Comparison of ENCODE assay signal across 10 mouse cellular contexts in genomic region chr6:52208868-52209684, GRCm38 (mm10). TPM values are rescaled to one million over a fixed set of nuclear protein-coding genes. Genes with fewer than 3 reads are reported as not detected.
A peak's percentile ranks its signal among the peaks of the same experiment; 100 is the strongest.
DNase-seq lines count a peak whose midpoint lies in the region; ATAC-seq and TF ChIP-seq lines count a peak whose summit lies in the region.
"Had no signal": no experiment of that assay in that cellular context is flagged by ENCODE, and none has a peak within 500 bp of the region (broad histone marks: within the 10 kb centered on the region; RNA-seq: fewer than 3 reads in every experiment).

No protein-coding gene starts in this region.

- H3K36me3 ChIP-seq in midbrain, embryonic 11.5 days (ENCODE audit: control insufficient read depth, insufficient read depth, low read length), result no peaks in the 10 kb centered on the region
- no peaks in the 10 kb centered on the region for H3K36me3 ChIP-seq in midbrain, postnatal 0 days (ENCODE audit: insufficient read depth, low read length)
- H3K36me3 ChIP-seq in hindbrain, embryonic 11.5 days (ENCODE audit: control insufficient read depth, insufficient read depth, low read length), result no peaks in the 10 kb centered on the region
- H3K36me3 ChIP-seq in limb, embryonic 13.5 days, result peaks cover 15% of the 10 kb centered on the region
- H3K36me3 ChIP-seq in stomach, embryonic 16.5 days (ENCODE audit: control insufficient read depth, insufficient read depth, low read length), result no peaks in the 10 kb centered on the region
- H3K36me3 ChIP-seq: embryonic facial prominence, embryonic 12.5 days had no signal

- no peaks in the 10 kb centered on the region for H3K9me3 ChIP-seq in midbrain, embryonic 11.5 days (ENCODE audit: control insufficient read depth, low read length)
- H3K9me3 ChIP-seq in midbrain, postnatal 0 days (ENCODE audit: low read length), result no peaks in the 10 kb centered on the region
- H3K9me3 ChIP-seq in hindbrain, embryonic 11.5 days (ENCODE audit: control insufficient read depth, low read length), result no peaks in the 10 kb centered on the region
- no peaks in the 10 kb centered on the region for H3K9me3 ChIP-seq in limb, embryonic 13.5 days
- no peaks in the 10 kb centered on the region for H3K9me3 ChIP-seq in stomach, embryonic 16.5 days (replicated peaks; ENCODE audit: control insufficient read depth, low read length)
- H3K9me3 ChIP-seq: embryonic facial prominence, embryonic 12.5 days had no signal

- H3K4me2 ChIP-seq in midbrain, embryonic 11.5 days, result no peak overlapping the region
- H3K4me2 ChIP-seq in midbrain, postnatal 0 days (ENCODE audit: low read depth, low read length, poor library complexity, severe bottlenecking), result no peak overlapping the region
- H3K4me2 ChIP-seq in hindbrain, embryonic 11.5 days (replicated peaks; ENCODE audit: low read depth, low read length), result peak overlapping the region; percentile 23; the same call in 1 of the 2 replicates
- peak overlapping the region; percentile 90 for H3K4me2 ChIP-seq in limb, embryonic 13.5 days (replicated peaks)
- peak overlapping the region; percentile 84 for H3K4me2 ChIP-seq in stomach, embryonic 16.5 days (ENCODE audit: low read depth, low read length)
- H3K4me2 ChIP-seq: embryonic facial prominence, embryonic 12.5 days had no signal

- no peak overlapping the region for H3K27ac ChIP-seq in midbrain, embryonic 11.5 days (ENCODE audit: low read depth, low read length)
- H3K27ac ChIP-seq in midbrain, postnatal 0 days (ENCODE audit: low read depth, low read length), result no peak overlapping the region
- no peak overlapping the region for H3K27ac ChIP-seq in hindbrain, embryonic 11.5 days (ENCODE audit: low read depth, low read length)
- H3K27ac ChIP-seq in limb, embryonic 13.5 days, result peak overlapping the region; percentile 6; the same call in 1 of the 2 replicates
- H3K27ac ChIP-seq in stomach, embryonic 16.5 days (ENCODE audit: low read length), result peak overlapping the region; percentile 64
- no peak overlapping the region for H3K27ac ChIP-seq in layer of hippocampus, adult 2 months
- H3K27ac ChIP-seq: embryonic facial prominence, embryonic 12.5 days had no signal

- peak; percentile 94 for DNase-seq in midbrain, embryonic 11.5 days (ENCODE audit: low spot score, missing footprints)
- no peak for DNase-seq in midbrain, postnatal 0 days (ENCODE audit: low spot score)
- DNase-seq in hindbrain, embryonic 11.5 days (ENCODE audit: low spot score), result peak; percentile 55
- DNase-seq in thymus, adult 18-20 months, result no peak
- DNase-seq in layer of hippocampus, adult 2 months (ENCODE audit: low spot score in 2 of 2), result no peak
- no peak for DNase-seq in frontal cortex, postnatal 25 days (ENCODE audit: low spot score in 2 of 2)

- ATAC-seq in midbrain, embryonic 11.5 days (ENCODE audit: low FRiP score), result no peak
- no peak for ATAC-seq in midbrain, postnatal 0 days (ENCODE audit: low FRiP score)
- ATAC-seq in hindbrain, embryonic 11.5 days (ENCODE audit: low FRiP score), result no peak
- ATAC-seq in limb, embryonic 13.5 days (ENCODE audit: low FRiP score, low read depth), result no peak
- ATAC-seq in stomach, embryonic 16.5 days (ENCODE audit: insufficient read depth, low FRiP score), result no peak

- H3K9ac ChIP-seq in midbrain, embryonic 11.5 days (ENCODE audit: low read length), result no peak overlapping the region
- no peak overlapping the region for H3K9ac ChIP-seq in midbrain, postnatal 0 days (replicated peaks; ENCODE audit: low read length, poor library complexity, severe bottlenecking)
- H3K9ac ChIP-seq in hindbrain, embryonic 11.5 days (ENCODE audit: low read depth, low read length), result no peak overlapping the region
- peak overlapping the region; percentile 63 for H3K9ac ChIP-seq in limb, embryonic 13.5 days
- H3K9ac ChIP-seq in stomach, embryonic 16.5 days (ENCODE audit: low read length), result peak overlapping the region; percentile 70
- H3K9ac ChIP-seq: embryonic facial prominence, embryonic 12.5 days had no signal

- H3K4me3 ChIP-seq in midbrain, embryonic 11.5 days (ENCODE audit: low read depth, low read length), result no peak overlapping the region
- no peak overlapping the region for H3K4me3 ChIP-seq in midbrain, postnatal 0 days (ENCODE audit: low read depth, low read length)
- H3K4me3 ChIP-seq in hindbrain, embryonic 11.5 days (ENCODE audit: low read depth, low read length), result no peak overlapping the region; the same call in 1 of the 2 replicates
- peak overlapping the region; percentile 78 for H3K4me3 ChIP-seq in limb, embryonic 13.5 days
- peak overlapping the region; percentile 46 for H3K4me3 ChIP-seq in stomach, embryonic 16.5 days (replicated peaks; ENCODE audit: low read length)
- H3K4me3 ChIP-seq in layer of hippocampus, adult 2 months, result no peak overlapping the region
- H3K4me3 ChIP-seq: embryonic facial prominence, embryonic 12.5 days had no signal

- H3K4me1 ChIP-seq in midbrain, embryonic 11.5 days (ENCODE audit: control insufficient read depth, insufficient read depth, low read length), result peaks cover 4% of the 10 kb centered on the region
- no peaks in the 10 kb centered on the region for H3K4me1 ChIP-seq in midbrain, postnatal 0 days (ENCODE audit: insufficient read depth, low read length)
- H3K4me1 ChIP-seq in hindbrain, embryonic 11.5 days (replicated peaks; ENCODE audit: control insufficient read depth, insufficient read depth, low read length), result peaks cover 4% of the 10 kb centered on the region; the same call in 1 of the 2 replicates
- H3K4me1 ChIP-seq in limb, embryonic 13.5 days, result peaks cover 81% of the 10 kb centered on the region
- H3K4me1 ChIP-seq in stomach, embryonic 16.5 days (ENCODE audit: control insufficient read depth, insufficient read depth, low read length), result peaks cover 4% of the 10 kb centered on the region; the same call in 1 of the 2 replicates

- 2% methylated on average over 18 of the region's 18 CpGs for WGBS in midbrain, embryonic 11.5 days
- 3% methylated on average over 18 of the region's 18 CpGs for WGBS in midbrain, postnatal 0 days
- whole genome bisulfite sequencing in hindbrain, embryonic 11.5 days, result 2% methylated on average over 17 of the region's 18 CpGs
- WGBS in limb, embryonic 13.5 days, result 7% methylated on average over 18 of the region's 18 CpGs
- 19% methylated on average over 18 of the region's 18 CpGs for WGBS in stomach, embryonic 16.5 days

- H3K27me3 ChIP-seq in midbrain, embryonic 11.5 days (ENCODE audit: control insufficient read depth, insufficient read depth, low read length), result peaks cover 100% of the 10 kb centered on the region
- H3K27me3 ChIP-seq in midbrain, postnatal 0 days (ENCODE audit: insufficient read depth, low read length), result peaks cover 96% of the 10 kb centered on the region
- H3K27me3 ChIP-seq in hindbrain, embryonic 11.5 days (ENCODE audit: control insufficient read depth, insufficient read depth, low read length), result peaks cover 93% of the 10 kb centered on the region
- peaks cover 35% of the 10 kb centered on the region for H3K27me3 ChIP-seq in limb, embryonic 13.5 days
- peaks cover 65% of the 10 kb centered on the region for H3K27me3 ChIP-seq in stomach, embryonic 16.5 days (ENCODE audit: control insufficient read depth, insufficient read depth, low read length)

- TF ChIP-seq CTCF in midbrain, postnatal 0 days (IDR thresholded peaks at IDR 0.05), result no peak
- TF ChIP-seq CTCF in layer of hippocampus, adult 2 months (conservative IDR thresholded peaks at IDR 0.05), result no peak

RNA-seq across cellular contexts. Expression of gene Hoxa6, which starts 0.6 kb away (rescaled TPM):
- not detected in 2 replicates for polyA plus RNA-seq in midbrain, embryonic 11.5 days (2014; fragmentation: Nextera tagmentation; extraction: Ambion mirVana)
- total RNA-seq in midbrain, postnatal 0 days (2014; rRNA removed), result not detected in 2 replicates
- polyA plus RNA-seq in midbrain, postnatal 0 days (2015; fragmentation: Nextera tagmentation; extraction: Ambion mirVana), result not detected in 2 replicates
- 2.1 and 11.6 TPM in 2 replicates for polyA plus RNA-seq in hindbrain, embryonic 11.5 days (2014; fragmentation: Nextera tagmentation; extraction: Ambion mirVana)
- 0.97 and 1.2 TPM in 2 replicates for polyA plus RNA-seq in limb, embryonic 13.5 days (2015; fragmentation: Nextera tagmentation; extraction: Ambion mirVana)
- 1.3 and 1.4 TPM in 2 replicates for polyA plus RNA-seq in stomach, embryonic 16.5 days (2015; fragmentation: Nextera tagmentation; extraction: Ambion mirVana)
- total RNA-seq in layer of hippocampus, adult 2 months (2021), result not detected
- total RNA-seq: left cerebral cortex, postnatal 36 days had no signal
- polyA plus RNA-seq: embryonic facial prominence, embryonic 12.5 days had no signal

RNA-seq across cellular contexts. Expression of gene Hoxa3, which starts 4.1 kb away (rescaled TPM):
- polyA plus RNA-seq in midbrain, embryonic 11.5 days (2014; fragmentation: Nextera tagmentation; extraction: Ambion mirVana), result 0.11 TPM in 1 of 2 replicates, not detected in the other
- total RNA-seq in midbrain, postnatal 0 days (2014; rRNA removed), result 1.6 TPM in 1 of 2 replicates, not detected in the other
- polyA plus RNA-seq in midbrain, postnatal 0 days (2015; fragmentation: Nextera tagmentation; extraction: Ambion mirVana), result not detected in 2 replicates
- 13.3 and 14.2 TPM in 2 replicates for polyA plus RNA-seq in hindbrain, embryonic 11.5 days (2014; fragmentation: Nextera tagmentation; extraction: Ambion mirVana)
- polyA plus RNA-seq in limb, embryonic 13.5 days (2015; fragmentation: Nextera tagmentation; extraction: Ambion mirVana), result 5.9 and 6.3 TPM in 2 replicates
- 6.0 and 7.4 TPM in 2 replicates for polyA plus RNA-seq in stomach, embryonic 16.5 days (2015; fragmentation: Nextera tagmentation; extraction: Ambion mirVana)
- not detected for total RNA-seq in layer of hippocampus, adult 2 months (2021)
- total RNA-seq: left cerebral cortex, postnatal 36 days had no signal

RNA-seq across cellular contexts. Expression of gene Gm28308, which starts 4.1 kb away (rescaled TPM):
- not detected in 2 replicates for polyA plus RNA-seq in midbrain, embryonic 11.5 days (2014; fragmentation: Nextera tagmentation; extraction: Ambion mirVana)
- total RNA-seq in midbrain, postnatal 0 days (2014; rRNA removed), result not detected in 2 replicates
- not detected in 2 replicates for polyA plus RNA-seq in midbrain, postnatal 0 days (2015; fragmentation: Nextera tagmentation; extraction: Ambion mirVana)
- not detected in 2 replicates for polyA plus RNA-seq in hindbrain, embryonic 11.5 days (2014; fragmentation: Nextera tagmentation; extraction: Ambion mirVana)
- polyA plus RNA-seq in limb, embryonic 13.5 days (2015; fragmentation: Nextera tagmentation; extraction: Ambion mirVana), result 0.29 TPM in 1 of 2 replicates, not detected in the other
- polyA plus RNA-seq in stomach, embryonic 16.5 days (2015; fragmentation: Nextera tagmentation; extraction: Ambion mirVana), result not detected in 2 replicates
- not detected for total RNA-seq in layer of hippocampus, adult 2 months (2021)
- total RNA-seq: left cerebral cortex, postnatal 36 days had no signal
- polyA plus RNA-seq: embryonic facial prominence, embryonic 12.5 days had no signal

RNA-seq across cellular contexts. Expression of gene Hoxa5, which starts 4.7 kb away (rescaled TPM):
- not detected in 2 replicates for polyA plus RNA-seq in midbrain, embryonic 11.5 days (2014; fragmentation: Nextera tagmentation; extraction: Ambion mirVana)
- 10.4 TPM in 1 of 2 replicates, not detected in the other for total RNA-seq in midbrain, postnatal 0 days (2014; rRNA removed)
- polyA plus RNA-seq in midbrain, postnatal 0 days (2015; fragmentation: Nextera tagmentation; extraction: Ambion mirVana), result not detected in 2 replicates
- 23.8 and 39.3 TPM in 2 replicates for polyA plus RNA-seq in hindbrain, embryonic 11.5 days (2014; fragmentation: Nextera tagmentation; extraction: Ambion mirVana)
- polyA plus RNA-seq in limb, embryonic 13.5 days (2015; fragmentation: Nextera tagmentation; extraction: Ambion mirVana), result 4.8 and 5.3 TPM in 2 replicates
- polyA plus RNA-seq in stomach, embryonic 16.5 days (2015; fragmentation: Nextera tagmentation; extraction: Ambion mirVana), result 8.8 and 11.0 TPM in 2 replicates
- not detected for total RNA-seq in layer of hippocampus, adult 2 months (2021)
- total RNA-seq: left cerebral cortex, postnatal 36 days had no signal

RNA-seq across cellular contexts. Expression of gene Hoxa7, which starts 12.6 kb away (rescaled TPM):
- 0.14 TPM in 1 of 2 replicates, not detected in the other for polyA plus RNA-seq in midbrain, embryonic 11.5 days (2014; fragmentation: Nextera tagmentation; extraction: Ambion mirVana)
- total RNA-seq in midbrain, postnatal 0 days (2014; rRNA removed), result not detected in 2 replicates
- polyA plus RNA-seq in midbrain, postnatal 0 days (2015; fragmentation: Nextera tagmentation; extraction: Ambion mirVana), result not detected in 2 replicates
- 0.34 and 1.9 TPM in 2 replicates for polyA plus RNA-seq in hindbrain, embryonic 11.5 days (2014; fragmentation: Nextera tagmentation; extraction: Ambion mirVana)
- 11.8 and 13.1 TPM in 2 replicates for polyA plus RNA-seq in limb, embryonic 13.5 days (2015; fragmentation: Nextera tagmentation; extraction: Ambion mirVana)
- polyA plus RNA-seq in stomach, embryonic 16.5 days (2015; fragmentation: Nextera tagmentation; extraction: Ambion mirVana), result 10.8 and 12.3 TPM in 2 replicates
- total RNA-seq in layer of hippocampus, adult 2 months (2021), result not detected
- total RNA-seq: left cerebral cortex, postnatal 36 days had no signal

Comparison
In these comparisons a context has a peak if more than half of its experiments do, and no peak if none do; other contexts are left out.
1. DNase-seq: peak in midbrain, embryonic 11.5 days (single experiment) and hindbrain, embryonic 11.5 days (single experiment); none in midbrain, postnatal 0 days (single experiment), thymus, adult 18-20 months (0 of 2), layer of hippocampus, adult 2 months (0 of 2) and frontal cortex, postnatal 25 days (0 of 2).
2. H3K27ac ChIP-seq: peak in limb, embryonic 13.5 days (single experiment) and stomach, embryonic 16.5 days (single experiment); none in midbrain, embryonic 11.5 days (single experiment), midbrain, postnatal 0 days (single experiment), hindbrain, embryonic 11.5 days (single experiment) and layer of hippocampus, adult 2 months (single experiment).
3. H3K4me2 ChIP-seq: peak in hindbrain, embryonic 11.5 days (single experiment), limb, embryonic 13.5 days (single experiment) and stomach, embryonic 16.5 days (single experiment); none in midbrain, embryonic 11.5 days (single experiment) and midbrain, postnatal 0 days (single experiment).
4. H3K4me3 ChIP-seq: peak in limb, embryonic 13.5 days (single experiment) and stomach, embryonic 16.5 days (single experiment); none in midbrain, embryonic 11.5 days (single experiment), midbrain, postnatal 0 days (single experiment), hindbrain, embryonic 11.5 days (single experiment) and layer of hippocampus, adult 2 months (single experiment).
5. H3K9ac ChIP-seq: peak in limb, embryonic 13.5 days (single experiment) and stomach, embryonic 16.5 days (single experiment); none in midbrain, embryonic 11.5 days (single experiment), midbrain, postnatal 0 days (single experiment) and hindbrain, embryonic 11.5 days (single experiment).